Mouse (Mus musculus) lung, postnatal 25 days (tissue): ENCODE measurements around the gene Nemp1.

Source experiments
- DNase-seq: peaks from one replicate; pipeline ENCODE4 v3.0.0; 2022; ENCODE audit warnings: low spot score

The Nemp1 gene

GRCm38 (mm10) chr10:127725136-127725535, 58.4 kb downstream of the Nemp1 start:
- DNase-seq = no peak

GRCm38 (mm10) chr10:127728437-127728836, 61.7 kb downstream of the Nemp1 start:
- no peak for DNase-seq

GRCm38 (mm10) chr10:127730285-127730932, 63.7 kb downstream of the Nemp1 start:
- no peak for DNase-seq

- DNase-seq = no peak
These were observed 64.2 kb downstream of the Nemp1 start for GRCm38 (mm10) chr10:127730933-127731310.

- no peak for DNase-seq
These were observed 64.7 kb downstream of the Nemp1 start for GRCm38 (mm10) chr10:127731397-127731796.

GRCm38 (mm10) chr10:127734434-127734833, 67.7 kb downstream of the Nemp1 start:
- no peak for DNase-seq

GRCm38 (mm10) chr10:127736266-127736665, 69.6 kb downstream of the Nemp1 start:
- no peak for DNase-seq

- DNase-seq = peak; percentile 58
These were observed 70.2 kb downstream of the Nemp1 start for GRCm38 (mm10) chr10:127736916-127737315.

- DNase-seq = no peak
These were observed 70.9 kb downstream of the Nemp1 start for GRCm38 (mm10) chr10:127737552-127737951.

GRCm38 (mm10) chr10:127738151-127738882, 71.6 kb downstream of the Nemp1 start:
- no peak for DNase-seq

- DNase-seq = peak; percentile 74
These were observed 72.5 kb downstream of the Nemp1 start, which contains the start of gene Zbtb39 for GRCm38 (mm10) chr10:127739083-127739660. Zbtb39 (plus strand) TSS chr10:127739538.

GRCm38 (mm10) chr10:127739661-127740161, 73.0 kb downstream of the Nemp1 start:
- DNase-seq = no peak

- DNase-seq = peak; percentile 57
These were observed 78.0 kb downstream of the Nemp1 start for GRCm38 (mm10) chr10:127744661-127745060.

- no peak for DNase-seq
These were observed 79.2 kb downstream of the Nemp1 start for GRCm38 (mm10) chr10:127745886-127746285.

GRCm38 (mm10) chr10:127747254-127747653, 80.6 kb downstream of the Nemp1 start:
- no peak for DNase-seq

- DNase-seq = peak; percentile 57
These were observed 82.3 kb downstream of the Nemp1 start for GRCm38 (mm10) chr10:127748847-127749612.

- DNase-seq = no peak
These were observed 83.6 kb downstream of the Nemp1 start for GRCm38 (mm10) chr10:127750136-127750777.
